Mouse (Mus musculus) heart, embryonic 16.5 days (tissue): ENCODE data around the gene Alpk3. TPM values are rescaled to one million over a fixed set of nuclear protein-coding genes. Genes with fewer than 3 reads are reported as not detected.

Experiments
- ATAC-seq: fragments of 200-750 bp; cut with Nextera tagmentation; replicated peaks from 2 replicates; pipeline ENCODE4 v1.8.0; 2017; ENCODE audit warnings: moderate number of reproducible peaks; ENCODE audit not compliant: insufficient read depth, low FRiP score; ENCODE audit errors: extremely low read depth
- H3K27ac ChIP-seq: fragments of 300-500 bp; sonication (generic); 2 replicates; pipeline ENCODE4 v1.5.1; 2014; ENCODE audit warnings: mild to moderate bottlenecking, low read length, control low read depth, moderate library complexity
- H3K27me3 ChIP-seq: fragments of 300-500 bp; sonication (generic); 2 replicates; pipeline ENCODE4 v1.6.1; 2014; ENCODE audit warnings: low read length, mixed read lengths; ENCODE audit not compliant: control insufficient read depth, insufficient read depth
- H3K36me3 ChIP-seq: fragments of 300-500 bp; sonication (generic); 2 replicates; pipeline ENCODE4 v1.6.1; 2014; ENCODE audit not compliant: control insufficient read depth, insufficient read depth
- H3K4me1 ChIP-seq: fragments of 300-500 bp; sonication (generic); 2 replicates; pipeline ENCODE4 v1.6.1; 2014; ENCODE audit warnings: low read length, mixed read lengths; ENCODE audit not compliant: control insufficient read depth, insufficient read depth
- H3K4me2 ChIP-seq: fragments of 300-500 bp; sonication (generic); 2 replicates; pipeline ENCODE4 v1.6.1; 2014; ENCODE audit warnings: low read depth, mild to moderate bottlenecking, control low read depth, low read length
- H3K4me3 ChIP-seq: fragments of 300-500 bp; sonication (generic); 2 replicates; pipeline ENCODE4 v1.5.1; 2014; ENCODE audit warnings: mild to moderate bottlenecking, control low read depth, low read length
- H3K9ac ChIP-seq: fragments of 300-500 bp; sonication (generic); 2 replicates; pipeline ENCODE4 v1.6.1; 2014; ENCODE audit warnings: low read length, control low read depth
- H3K9me3 ChIP-seq: fragments of 300-500 bp; sonication (generic); replicated peaks from 2 replicates; pipeline ENCODE4 v1.6.1; 2016; ENCODE audit warnings: low read length; ENCODE audit not compliant: control insufficient read depth
- WGBS: fragments of 180-500 bp; shearing (Covaris S2); extraction: QIAGEN DNeasy Blood & Tissue Kit; methylation state at CpG from one replicate; pipeline ENCODE4 v1.1.7; 2014; 5-methylcytosine and 5-hydroxymethylcytosine counted together
- polyA plus RNA-seq: library from polyadenylated mRNA; unstranded; fragments of >200 nt; fragmentation: Nextera tagmentation; extraction: Ambion mirVana; gene quantifications from 2 replicates; pipeline ENCODE4 v1.2.1, GENCODE M21; 2015

Alpk3 gene
- polyA plus RNA-seq, 1 experiment from 2014 or later = 18.2 TPM

DNA sequence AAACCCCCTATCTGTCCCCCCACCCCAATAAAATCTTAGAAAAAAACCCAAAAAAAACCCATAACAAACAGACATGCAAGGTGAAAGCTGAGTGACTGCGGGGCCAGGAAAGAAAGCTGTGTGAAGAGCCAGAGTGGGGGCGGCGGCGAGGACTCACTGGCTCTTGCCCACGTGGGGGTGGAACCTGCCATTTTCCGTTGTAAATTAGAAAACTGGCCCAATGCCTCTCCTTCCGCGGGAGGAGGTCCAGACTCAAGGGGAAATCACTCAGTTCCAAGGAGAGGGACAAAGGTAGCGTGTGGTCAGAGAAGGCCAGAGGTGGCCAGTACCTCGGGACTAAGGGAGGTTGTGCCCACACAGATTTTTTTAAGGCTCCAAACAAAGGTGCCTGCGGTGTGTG is 4.5 kb downstream of the Alpk3 start:
- Histone ChIP-seq H3K4me1 (peaks cover 29% of the 10 kb centered on the region), H3K27ac (no peak overlapping the region), H3K27me3 (no peaks in the 10 kb centered on the region), H3K4me3 (no peak overlapping the region), H3K4me2 (no peak overlapping the region), H3K9ac (no peak overlapping the region), H3K36me3 (peaks cover 12% of the 10 kb centered on the region; the same call in 1 of the 2 replicates), H3K9me3 (no peaks in the 10 kb centered on the region)
- 75% methylated on average over 11 of the region's 11 CpGs for WGBS
- no peak for ATAC-seq

GRCm38 (mm10) chr7:81063332-81063731 is 5.9 kb downstream of the Alpk3 start:
- no peak overlapping the region for H3K4me3 ChIP-seq
- peaks cover 21% of the 10 kb centered on the region for H3K4me1 ChIP-seq
- H3K36me3 ChIP-seq = peaks cover 14% of the 10 kb centered on the region; the same call in 1 of the 2 replicates
- no peak overlapping the region for H3K4me2 ChIP-seq
- H3K27me3 ChIP-seq = no peaks in the 10 kb centered on the region
- no peak overlapping the region for H3K27ac ChIP-seq
- H3K9ac ChIP-seq = no peak overlapping the region
- no peak for ATAC-seq
- no peaks in the 10 kb centered on the region for H3K9me3 ChIP-seq
- WGBS = 78% methylated on average over 9 of the region's 9 CpGs

DNA sequence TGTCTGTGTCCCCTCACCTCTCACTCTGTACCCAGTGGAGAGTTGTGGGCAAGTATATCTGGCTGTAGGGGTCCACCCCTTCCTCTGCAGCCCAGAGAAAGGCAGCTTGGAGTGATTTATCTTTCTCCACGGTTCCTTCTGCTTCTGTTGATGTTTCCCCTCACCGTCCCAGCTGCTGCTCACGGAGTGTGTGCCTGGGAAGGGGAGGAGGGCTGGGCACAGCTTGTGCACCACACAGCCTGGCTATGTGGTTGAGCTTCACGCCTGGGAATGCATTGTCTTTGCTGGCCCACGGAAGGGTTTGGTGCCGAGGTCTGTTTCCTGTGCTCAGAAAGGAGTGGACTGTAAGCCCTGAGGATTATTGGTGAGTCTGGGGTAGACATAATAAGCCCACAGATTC is 9.3 kb downstream of the Alpk3 start:
- H3K9ac ChIP-seq = no peak overlapping the region
- no peak overlapping the region for H3K4me3 ChIP-seq
- no peak overlapping the region for H3K4me2 ChIP-seq
- H3K27me3 ChIP-seq = no peaks in the 10 kb centered on the region
- 40% methylated on average over 6 of the region's 6 CpGs for WGBS
- peaks cover 8% of the 10 kb centered on the region; the same call in 1 of the 2 replicates for H3K4me1 ChIP-seq
- H3K36me3 ChIP-seq = peaks cover 20% of the 10 kb centered on the region; the same call in 1 of the 2 replicates
- no peak; the same call in 1 of the 2 replicates for ATAC-seq
- no peaks in the 10 kb centered on the region for H3K9me3 ChIP-seq
- H3K27ac ChIP-seq = no peak overlapping the region

DNA sequence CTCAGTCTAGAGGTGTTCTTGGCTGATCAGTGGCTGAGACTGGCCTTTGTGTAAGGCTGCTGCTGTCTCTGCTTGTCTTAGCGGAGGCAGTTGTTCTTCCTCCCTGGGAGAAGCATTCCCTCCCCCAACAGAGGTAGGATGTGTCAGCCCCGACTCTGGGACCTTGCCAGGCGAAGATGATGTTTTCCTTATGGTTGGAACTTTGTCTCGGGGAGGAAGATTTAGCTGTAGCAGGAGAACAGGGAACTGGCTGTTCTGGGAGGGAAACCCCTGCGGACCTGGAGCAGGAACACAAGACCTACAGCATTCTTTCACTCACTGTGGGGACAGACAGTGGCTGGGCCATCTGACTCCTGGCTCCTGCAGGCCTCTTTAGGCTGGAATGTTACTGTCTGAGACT is 15.1 kb downstream of the Alpk3 start:
- H3K4me2 ChIP-seq = no peak overlapping the region
- H3K4me1 ChIP-seq = peaks cover 37% of the 10 kb centered on the region
- ATAC-seq = no peak
- H3K27ac ChIP-seq = peak overlapping the region; percentile 37
- 44% methylated on average over 5 of the region's 5 CpGs for WGBS
- 0 out of 2 replicates have a peak, but pooled peaks cover 3% of the 10 kb centered on the region for H3K9me3 ChIP-seq
- H3K9ac ChIP-seq = no peak overlapping the region
- no peak overlapping the region for H3K4me3 ChIP-seq
- peaks cover 22% of the 10 kb centered on the region for H3K36me3 ChIP-seq
- no peaks in the 10 kb centered on the region for H3K27me3 ChIP-seq

DNA sequence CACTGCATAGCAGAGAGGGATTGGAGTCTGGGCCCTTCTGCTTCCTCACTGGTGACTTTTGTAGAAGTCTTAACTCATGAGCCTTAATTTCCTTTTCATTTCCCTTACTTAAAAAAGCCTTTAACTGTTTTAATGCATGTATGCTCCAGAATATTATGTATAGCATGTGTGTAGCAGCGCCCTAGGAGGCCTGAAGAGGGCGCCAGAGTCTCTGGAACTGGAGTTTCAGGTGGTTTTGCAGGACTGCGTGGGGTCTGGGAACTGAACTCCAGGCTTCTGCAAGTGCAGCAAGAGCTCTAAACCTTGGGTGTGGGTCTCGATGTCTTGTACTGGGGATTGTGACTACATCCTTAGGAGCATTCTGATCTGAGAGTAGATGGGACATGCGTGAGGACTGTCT is 15.9 kb downstream of the Alpk3 start:
- Histone ChIP-seq H3K4me1 (peaks cover 44% of the 10 kb centered on the region), H3K36me3 (peaks cover 20% of the 10 kb centered on the region), H3K9me3 (0 out of 2 replicates have a peak, but pooled peaks cover 3% of the 10 kb centered on the region), H3K4me3 (no peak overlapping the region), H3K4me2 (no peak overlapping the region), H3K27ac (peak overlapping the region; percentile 37; the same call in 1 of the 2 replicates), H3K27me3 (no peaks in the 10 kb centered on the region), H3K9ac (no peak overlapping the region)
- ATAC-seq = no peak
- 83% methylated on average over 5 of the region's 5 CpGs for WGBS

DNA sequence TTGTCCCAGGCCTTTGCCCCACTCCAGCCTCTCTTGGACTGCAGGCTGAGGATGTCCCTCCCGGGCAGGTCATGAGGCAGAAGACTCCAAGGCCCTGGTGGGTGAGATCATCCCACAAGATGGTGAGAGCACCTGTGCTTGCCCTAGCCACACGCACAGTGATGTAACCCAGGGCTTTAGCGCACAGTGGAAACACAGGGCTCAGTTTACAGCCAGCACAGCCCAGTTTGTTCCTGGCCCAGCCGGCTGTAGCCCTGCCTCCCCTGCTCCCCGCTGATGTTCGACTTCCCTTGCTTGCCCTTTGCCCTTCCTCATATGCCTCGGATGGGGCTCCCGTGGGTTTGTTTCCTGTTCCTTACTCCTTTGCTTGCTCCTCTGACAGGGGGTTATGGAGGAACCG is 17.1 kb downstream of the Alpk3 start:
- peak overlapping the region; percentile 98 for H3K27ac ChIP-seq
- no peak overlapping the region for H3K4me2 ChIP-seq
- H3K4me1 ChIP-seq = peaks cover 57% of the 10 kb centered on the region
- H3K9ac ChIP-seq = no peak overlapping the region; the same call in 1 of the 2 replicates
- H3K4me3 ChIP-seq = no peak overlapping the region
- 0 out of 2 replicates have a peak, but pooled peaks have one; percentile 5 for ATAC-seq
- 0 out of 2 replicates have a peak, but pooled peaks cover 3% of the 10 kb centered on the region for H3K9me3 ChIP-seq
- no peaks in the 10 kb centered on the region for H3K27me3 ChIP-seq
- peaks cover 13% of the 10 kb centered on the region for H3K36me3 ChIP-seq
- 51% methylated on average over 9 of the region's 9 CpGs for WGBS

GRCm38 (mm10) chr7:81075299-81075698 is 17.9 kb downstream of the Alpk3 start:
- H3K27ac ChIP-seq = peak overlapping the region; percentile 98
- 0 out of 2 replicates have a peak, but pooled peaks cover 3% of the 10 kb centered on the region for H3K9me3 ChIP-seq
- WGBS = 41% methylated on average over 7 of the region's 7 CpGs
- H3K4me1 ChIP-seq = peaks cover 61% of the 10 kb centered on the region
- H3K4me2 ChIP-seq = no peak overlapping the region
- no peaks in the 10 kb centered on the region for H3K27me3 ChIP-seq
- H3K9ac ChIP-seq = peak overlapping the region; percentile 62
- peaks cover 13% of the 10 kb centered on the region for H3K36me3 ChIP-seq
- H3K4me3 ChIP-seq = no peak overlapping the region
- ATAC-seq = 0 out of 2 replicates have a peak, but pooled peaks have one; percentile 3

DNA sequence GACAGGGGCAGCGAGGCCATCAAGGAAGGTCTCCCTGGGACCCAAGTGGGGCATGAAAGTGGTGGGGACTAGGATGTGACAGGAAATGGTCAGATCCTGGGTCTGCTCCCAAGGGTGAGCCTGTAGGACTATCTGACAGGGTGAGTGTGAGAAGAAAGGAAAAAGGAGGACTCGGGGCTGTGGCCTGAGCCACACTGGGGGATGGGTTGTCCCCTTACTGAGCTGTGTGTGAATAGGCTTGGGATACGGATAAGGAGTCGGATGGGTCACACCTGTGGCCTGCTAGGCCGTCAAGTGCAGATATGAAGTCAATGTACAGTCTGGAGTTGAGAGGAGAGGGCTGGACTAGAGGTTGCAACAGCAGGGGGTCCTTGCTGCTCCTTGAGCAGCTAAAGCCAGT is 18.3 kb downstream of the Alpk3 start:
- Histone ChIP-seq H3K27ac (peak overlapping the region; percentile 98), H3K4me3 (no peak overlapping the region), H3K4me2 (no peak overlapping the region), H3K9ac (peak overlapping the region; percentile 62; the same call in 1 of the 2 replicates), H3K9me3 (0 out of 2 replicates have a peak, but pooled peaks cover 3% of the 10 kb centered on the region), H3K4me1 (peaks cover 65% of the 10 kb centered on the region), H3K36me3 (peaks cover 13% of the 10 kb centered on the region), H3K27me3 (no peaks in the 10 kb centered on the region)
- ATAC-seq = no peak
- WGBS = 63% methylated on average over 5 of the region's 5 CpGs

DNA sequence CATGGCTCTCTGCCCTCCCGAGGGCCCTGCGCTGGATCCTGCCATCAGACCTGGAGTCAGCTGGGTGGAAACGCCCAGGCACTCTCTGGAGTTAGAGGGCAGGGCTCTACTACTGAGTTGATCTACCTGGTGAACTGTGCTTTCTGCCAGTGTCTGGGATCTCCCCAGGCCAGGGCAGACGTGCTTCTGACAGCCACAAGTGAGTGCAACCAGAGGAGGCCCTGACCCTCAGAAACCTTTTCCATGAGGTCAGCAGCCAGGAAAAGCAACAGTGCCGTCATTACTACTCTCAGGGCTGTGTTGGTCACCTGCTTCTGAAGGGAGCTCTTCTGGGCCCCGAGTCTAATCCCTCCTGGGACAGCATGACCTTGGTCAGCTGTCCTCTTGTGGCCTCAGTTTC is 19.6 kb downstream of the Alpk3 start:
- Histone ChIP-seq H3K27ac (peak overlapping the region; percentile 98), H3K9ac (peak overlapping the region; percentile 63), H3K9me3 (0 out of 2 replicates have a peak, but pooled peaks cover 3% of the 10 kb centered on the region), H3K4me1 (peaks cover 69% of the 10 kb centered on the region), H3K4me3 (no peak overlapping the region), H3K36me3 (peaks cover 10% of the 10 kb centered on the region), H3K4me2 (0 out of 2 replicates have a peak overlapping the region, but pooled peaks have one; percentile 6), H3K27me3 (no peaks in the 10 kb centered on the region)
- WGBS = 35% methylated on average over 6 of the region's 6 CpGs
- peak; percentile 66 for ATAC-seq
